Mouse (Mus musculus) G1E (cell line): Measurements from ENCODE around the gene Gm27021.

ENCODE experiments used
- CTCF ChIP-seq: IDR thresholded peaks from 2 replicates; pipeline ENCODE4 v1.5.1; 2012; ENCODE audit warnings: low read depth, low read length, inconsistent platforms, mixed read lengths
- POLR2AphosphoS5 ChIP-seq: IDR thresholded peaks from 2 replicates; pipeline ENCODE4 v1.6.1; 2012; ENCODE audit warnings: low read depth, low read length, inconsistent platforms; ENCODE audit not compliant: insufficient replicate concordance

DNA sequence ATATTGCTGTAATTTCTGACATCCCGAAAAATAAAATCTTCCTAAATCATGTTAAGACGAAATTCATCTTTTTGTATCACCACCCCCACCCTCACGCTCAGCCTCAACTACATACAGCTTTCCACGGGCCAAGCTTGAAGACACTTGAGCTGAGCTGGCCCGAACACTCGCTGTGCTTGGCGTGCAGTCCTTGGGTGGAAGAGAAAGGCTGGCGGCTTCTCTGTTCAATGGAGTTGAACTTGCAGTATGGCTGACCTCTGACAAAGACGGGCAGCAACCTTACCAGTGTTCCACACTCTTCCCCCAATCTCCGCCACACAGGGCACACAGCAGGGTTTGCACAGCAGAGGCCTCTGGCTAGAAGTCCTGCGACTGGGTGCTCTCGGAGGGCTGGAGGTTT is 86.5 kb downstream of the Gm27021 start:
- TF ChIP-seq POLR2AphosphoS5 (no peak), CTCF (no peak)
